Mouse (Mus musculus) frontal cortex, postnatal 14 days (tissue): ENCODE data around the gene Soga3.

ENCODE experiments used
- DNase-seq, 2 experiments: peaks; one replicate each; pipeline ENCODE4 v3.0.0; 2022; ENCODE audit warnings: low spot score in 2 of 2

The Soga3 gene

DNA sequence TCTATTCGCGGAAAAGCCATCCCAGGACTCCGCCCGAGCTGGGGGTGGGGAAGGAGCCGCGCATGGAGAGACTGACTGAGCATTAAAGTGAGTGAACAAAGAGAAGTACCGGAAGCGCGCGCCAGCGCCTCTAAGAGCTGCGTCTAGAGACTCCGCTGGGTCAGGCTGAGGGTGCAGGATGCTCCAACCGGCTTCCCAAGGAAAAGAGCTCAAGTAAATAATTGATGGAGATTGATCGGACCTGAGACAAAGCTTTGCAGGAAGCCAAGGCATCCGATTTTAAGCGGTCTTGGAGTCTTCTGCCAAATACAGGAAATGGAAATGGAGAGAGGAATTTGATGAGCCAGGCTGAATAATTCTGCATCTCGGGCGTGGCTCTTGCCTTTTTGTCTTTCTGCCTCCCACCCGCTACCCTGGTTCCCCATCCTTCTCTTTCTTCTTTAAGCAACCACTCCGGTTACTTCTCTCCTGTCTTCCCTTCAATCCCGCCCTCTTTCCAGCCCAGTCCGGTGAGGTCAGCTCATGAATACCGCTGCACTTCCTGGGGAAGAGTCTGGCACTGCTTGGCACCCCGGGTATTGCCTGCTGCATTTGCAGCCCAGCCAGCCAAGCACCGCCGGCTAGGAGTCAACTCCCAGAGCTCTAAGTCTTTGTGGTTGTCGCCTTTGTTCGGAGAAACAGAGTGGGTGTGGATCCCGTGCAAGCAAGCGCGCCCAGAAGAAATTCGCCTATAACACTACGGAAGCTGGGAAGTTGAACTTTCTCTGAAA lies at the start of gene Soga3:
Soga3 (plus strand) TSS at position 274 of the 770 bp plus-strand sequence.
- peak; percentile 40 to 62 for DNase-seq

DNA sequence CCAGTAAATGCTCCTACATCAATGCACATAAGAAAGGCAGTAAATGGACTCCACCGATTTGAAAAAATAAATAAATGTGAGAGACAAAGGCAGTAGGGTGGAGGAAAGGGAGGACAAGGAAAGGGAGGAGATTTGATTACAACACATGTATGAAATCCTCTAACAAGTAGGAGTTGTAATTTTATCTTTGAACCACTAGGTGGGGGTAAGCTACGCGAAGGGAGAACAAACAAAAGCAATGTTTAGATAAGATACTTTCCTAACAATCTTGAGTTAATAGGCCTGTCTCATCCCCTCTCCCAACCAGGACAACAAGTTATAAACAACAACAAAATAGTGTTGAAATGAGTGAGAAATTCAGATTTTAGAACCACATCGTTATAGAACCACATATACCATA lies 36.7 kb upstream of the Soga3 start:
- no peak for DNase-seq

DNA sequence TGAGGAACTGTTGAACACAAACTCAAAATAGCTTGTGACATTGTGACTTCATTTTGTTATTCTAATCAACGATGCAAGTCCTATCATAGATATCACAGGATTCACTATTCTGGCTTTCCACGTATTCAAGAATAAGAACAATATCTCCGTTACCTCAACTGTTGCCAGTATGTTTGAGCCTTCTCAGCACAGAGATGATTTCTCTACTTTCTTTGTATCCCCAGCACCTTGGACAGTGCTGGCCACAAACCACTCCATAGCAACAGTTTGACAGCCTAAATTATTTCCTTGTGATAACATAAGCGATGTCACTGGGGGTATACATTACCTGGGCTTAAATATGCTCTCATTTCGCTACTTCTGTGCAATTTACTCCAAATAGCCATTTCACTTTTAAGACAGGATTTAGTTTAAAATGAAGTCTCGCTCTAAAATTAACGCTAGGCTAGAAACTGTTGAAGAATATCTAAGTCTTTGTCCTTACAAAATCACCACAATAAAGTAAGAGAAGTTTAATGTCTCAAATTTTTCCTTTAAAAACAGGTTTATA lies 1.0 kb upstream of the Soga3 start:
- no peak for DNase-seq

DNA sequence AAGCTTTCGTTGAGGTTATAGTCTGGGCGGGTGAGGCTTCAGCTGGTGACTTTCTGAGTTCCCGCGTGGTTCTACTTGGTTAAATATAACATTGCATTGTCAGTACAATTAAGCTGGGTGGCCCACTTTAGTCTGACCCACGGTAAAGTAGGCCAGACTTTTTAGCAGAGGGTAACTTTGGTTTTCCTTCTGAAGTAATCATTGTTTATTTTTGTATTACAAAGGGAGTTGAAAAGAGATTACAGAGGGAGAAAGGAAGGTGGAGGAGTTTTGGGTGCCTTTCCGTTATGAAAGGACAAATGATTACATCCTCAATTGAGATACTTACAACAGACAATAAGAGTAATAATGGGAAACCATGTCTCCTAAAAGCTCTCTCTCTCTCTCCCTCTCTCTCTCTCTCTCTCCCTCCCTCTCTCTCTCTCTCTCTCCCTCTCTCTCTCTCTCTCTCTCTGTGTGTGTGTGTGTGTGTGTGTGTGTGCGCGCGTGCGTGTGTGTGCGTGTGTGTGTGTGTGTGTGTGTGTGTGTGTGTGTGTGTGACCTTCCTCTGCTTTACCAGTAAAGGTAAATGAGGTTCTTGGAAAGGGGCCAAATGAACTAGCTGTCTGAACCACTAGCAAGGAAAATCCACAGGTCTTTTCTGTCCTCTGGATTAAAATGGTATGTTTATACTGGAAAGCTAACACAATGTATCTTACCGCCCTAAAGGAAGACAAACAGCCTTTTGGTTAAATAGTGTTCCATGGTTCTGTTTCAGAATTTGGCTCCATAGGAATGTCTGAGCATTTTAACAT lies 1.2 kb downstream of the Soga3 start:
- DNase-seq: no peak

DNA sequence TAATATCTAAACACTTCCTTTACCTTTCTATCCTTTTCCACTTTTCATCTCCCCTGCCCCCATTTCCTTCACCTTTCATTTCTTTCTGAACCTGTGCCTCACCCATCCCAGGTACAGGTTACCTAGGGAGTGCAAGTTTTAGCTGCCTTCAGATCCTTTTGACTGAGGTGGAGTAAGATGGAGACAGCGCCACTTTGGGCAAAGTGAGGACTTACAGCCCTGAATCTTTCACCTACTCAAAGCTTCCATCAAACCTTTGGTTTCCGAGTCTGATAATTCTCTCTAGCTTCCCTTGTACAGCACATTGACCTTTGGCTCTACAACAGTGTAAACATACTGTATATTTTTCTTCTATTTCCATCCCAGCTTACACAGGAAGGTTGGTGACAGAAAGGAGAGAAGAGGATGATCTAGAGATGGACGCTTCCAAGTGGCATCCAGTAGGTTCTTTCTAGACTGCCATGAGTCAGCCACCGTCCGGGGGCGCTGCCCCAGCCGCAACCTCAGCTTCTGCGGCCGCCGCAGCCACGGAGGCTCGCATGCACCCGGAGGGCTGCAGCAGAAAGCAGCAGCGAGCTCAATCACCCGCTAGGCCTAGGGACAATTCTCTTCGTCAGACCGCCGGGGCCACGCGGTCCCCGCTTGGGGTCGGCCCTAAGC lies 2.7 kb downstream of the Soga3 start:
- peak in 1 of 2 experiments; percentile 12 for DNase-seq

DNA sequence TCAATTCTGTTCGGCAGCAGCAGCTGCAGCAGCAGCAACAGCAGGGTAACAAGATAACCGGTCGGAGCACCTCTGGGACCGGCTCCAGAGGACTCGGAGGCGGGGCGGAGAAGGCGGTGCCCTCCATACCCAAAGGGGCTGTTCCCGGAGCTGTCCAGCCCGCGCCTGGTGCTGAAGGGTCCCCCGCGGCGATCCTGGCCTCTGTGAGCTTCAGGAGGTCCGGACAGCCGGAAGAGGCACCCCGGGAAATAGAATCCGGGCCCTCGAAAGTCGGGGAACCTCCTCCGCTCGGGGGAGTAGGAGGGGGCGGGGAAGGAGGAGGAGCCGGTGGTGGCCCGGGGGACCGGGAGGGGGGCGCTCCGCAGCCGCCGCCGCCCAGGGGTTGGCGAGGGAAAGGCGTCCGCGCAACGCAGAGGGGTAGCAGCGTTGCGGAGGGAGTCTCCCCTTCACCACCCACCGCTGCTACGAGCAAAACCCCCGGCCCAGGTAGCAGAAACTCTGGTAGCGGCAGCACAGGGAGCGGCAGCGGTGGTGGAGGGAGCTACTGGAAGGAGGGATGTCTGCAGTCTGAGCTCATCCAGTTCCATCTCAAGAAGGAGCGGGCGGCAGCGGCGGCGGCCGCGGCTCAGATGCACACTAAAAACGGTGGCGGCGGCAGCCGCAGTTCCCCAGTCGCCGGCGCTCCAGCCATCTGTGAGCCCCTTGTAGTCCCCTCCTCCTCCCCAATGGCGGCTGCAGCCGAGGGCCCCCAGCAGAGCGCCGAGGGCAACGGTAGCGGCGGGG lies 3.4 kb downstream of the Soga3 start:
- peak; percentile 68 to 70 for DNase-seq

DNA sequence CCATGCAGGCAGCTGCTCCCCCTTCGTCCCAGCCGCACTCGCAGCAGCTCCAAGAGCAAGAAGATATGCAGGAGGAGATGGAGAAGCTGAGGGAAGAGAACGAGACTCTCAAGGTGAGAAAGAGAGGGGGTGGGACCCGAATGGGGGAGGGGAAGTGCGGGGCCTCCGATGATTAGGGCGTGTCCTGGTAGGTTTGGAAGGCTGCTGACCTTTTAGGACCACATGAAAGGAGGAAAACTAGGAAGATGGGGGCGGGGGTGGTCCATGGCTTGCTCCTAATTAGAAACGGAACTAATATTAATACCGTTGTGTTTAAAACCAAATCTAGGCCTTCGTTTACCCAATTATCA lies 4.0 kb downstream of the Soga3 start:
- no peak for DNase-seq

DNA sequence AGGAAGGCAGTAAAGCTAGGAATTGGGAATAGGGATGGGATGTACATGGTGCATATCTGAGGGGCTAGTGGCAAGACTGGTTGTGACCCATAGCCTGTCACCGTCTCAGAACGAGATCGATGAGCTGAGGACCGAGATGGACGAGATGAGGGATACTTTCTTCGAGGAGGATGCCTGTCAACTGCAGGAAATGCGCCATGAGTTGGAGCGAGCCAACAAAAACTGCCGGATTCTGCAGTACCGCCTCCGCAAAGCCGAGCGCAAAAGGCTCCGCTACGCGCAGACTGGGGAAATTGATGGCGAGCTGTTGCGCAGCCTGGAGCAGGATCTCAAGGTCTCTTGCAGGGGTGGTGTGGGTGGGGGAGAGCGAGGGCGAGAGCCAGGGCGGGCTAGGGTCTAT lies 4.4 kb downstream of the Soga3 start:
- DNase-seq: peak; percentile 56 to 64

DNA sequence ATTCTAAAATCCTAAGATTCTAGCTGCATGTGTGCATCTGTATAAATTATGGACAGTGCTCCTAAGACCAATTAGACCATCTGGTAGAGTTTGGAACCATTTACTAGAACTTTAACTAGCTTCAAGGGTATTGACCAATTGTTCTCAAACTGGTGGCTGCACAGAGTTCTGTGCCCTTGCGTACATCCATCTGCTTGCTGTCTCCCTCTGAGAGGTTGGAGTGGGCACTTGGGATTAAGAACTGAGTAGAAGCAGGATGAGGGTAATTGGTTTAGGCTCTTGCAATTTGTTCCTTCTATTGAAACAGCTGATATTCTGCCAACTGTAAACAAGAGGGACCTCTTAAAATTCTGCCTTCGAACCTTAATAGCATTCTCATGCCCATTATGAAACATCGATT lies 11.7 kb downstream of the Soga3 start:
- no peak for DNase-seq

DNA sequence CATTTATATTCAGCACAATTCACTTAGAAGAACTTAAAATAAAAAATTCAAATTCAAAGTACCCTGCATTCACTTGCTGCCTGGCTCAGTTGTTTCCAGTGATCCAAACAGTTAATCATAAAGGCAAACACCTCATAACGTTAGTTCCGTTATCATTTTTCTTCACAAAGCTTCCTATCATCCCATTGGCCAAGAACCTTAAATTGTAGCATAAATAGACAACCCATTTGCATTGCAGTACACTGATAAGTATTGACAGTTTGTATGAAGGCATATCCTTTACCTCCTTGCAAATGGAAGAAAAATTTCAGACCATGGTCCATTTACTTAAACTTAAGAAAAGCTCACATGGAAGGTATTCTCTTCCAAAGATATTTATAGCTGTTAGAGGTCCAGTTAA lies 18.0 kb downstream of the Soga3 start:
- DNase-seq: no peak

DNA sequence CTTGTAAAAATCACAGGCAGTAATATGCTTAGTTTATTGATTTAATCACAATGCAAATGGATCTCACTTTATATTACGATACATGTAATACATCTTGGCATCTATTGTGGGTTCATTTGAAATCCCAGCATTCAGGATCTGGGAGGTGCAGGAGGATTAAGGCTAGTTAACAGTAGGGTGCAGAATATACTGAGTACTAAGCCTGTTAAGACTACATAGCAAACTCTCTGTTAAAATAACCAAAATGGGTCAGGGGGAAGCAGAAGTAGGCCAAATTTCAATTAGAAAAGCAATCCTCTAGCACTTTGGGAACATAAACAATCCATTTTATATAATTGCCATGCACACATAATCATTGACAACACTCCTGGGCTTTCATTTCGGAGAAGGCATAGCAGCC lies 30.1 kb downstream of the Soga3 start:
- no peak for DNase-seq

DNA sequence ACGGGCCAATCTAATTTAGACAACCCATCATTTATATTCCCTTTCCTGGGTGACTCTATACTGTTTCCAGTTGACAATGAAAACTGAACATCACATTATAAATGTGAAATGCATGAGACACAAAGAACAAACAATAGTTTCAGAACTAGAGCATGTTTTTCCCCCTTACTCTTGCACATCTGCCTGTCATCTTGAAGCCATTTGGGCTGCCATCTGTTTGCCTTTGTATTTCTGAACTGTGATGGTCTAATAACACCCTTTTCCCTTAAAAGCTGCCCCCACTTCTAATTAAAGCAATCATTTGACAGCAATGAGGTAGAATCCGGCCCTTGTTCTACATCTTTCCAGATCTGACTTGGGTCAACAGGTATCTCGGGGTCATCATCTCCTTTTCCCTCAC lies 32.0 kb downstream of the Soga3 start:
- no peak for DNase-seq

DNA sequence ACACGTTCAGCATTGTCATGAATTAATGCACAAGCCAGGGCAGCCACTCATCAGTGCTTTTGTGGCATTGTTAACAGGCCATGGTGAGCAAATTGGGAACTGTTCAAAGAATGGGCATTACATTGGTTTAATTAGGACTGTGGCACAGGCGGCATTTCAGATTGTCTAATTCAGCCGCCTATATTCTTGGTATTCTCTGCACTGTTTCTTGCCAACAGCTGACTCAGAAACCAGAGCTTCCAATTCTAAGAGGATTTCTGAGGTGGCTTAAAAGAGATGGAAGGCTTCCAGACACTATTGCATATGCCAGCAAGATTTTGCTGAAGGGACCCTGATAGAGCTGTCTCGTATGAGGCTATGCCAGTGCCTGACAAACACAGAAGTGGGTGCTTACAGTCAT lies 33.2 kb downstream of the Soga3 start:
- DNase-seq: no peak

DNA sequence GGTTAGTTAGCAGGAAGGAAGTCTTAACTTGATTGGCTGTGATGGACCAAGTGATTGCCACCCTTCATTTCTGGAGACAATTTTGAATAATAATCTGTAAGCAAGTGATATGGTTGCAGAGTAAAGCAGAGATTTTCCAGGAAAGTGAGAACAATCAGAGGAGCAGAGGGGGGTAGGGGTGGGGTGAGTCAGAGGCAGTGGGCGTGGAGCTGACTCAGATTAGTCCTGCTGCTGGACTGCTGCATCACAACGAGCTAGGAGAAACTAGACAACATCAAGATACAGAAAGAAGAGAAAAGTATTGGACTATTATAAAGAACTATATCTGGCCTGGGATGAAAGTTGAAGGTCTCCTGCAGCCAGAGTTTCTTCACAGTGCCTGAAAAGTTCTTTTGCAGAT lies 34.4 kb downstream of the Soga3 start:
- no peak for DNase-seq

DNA sequence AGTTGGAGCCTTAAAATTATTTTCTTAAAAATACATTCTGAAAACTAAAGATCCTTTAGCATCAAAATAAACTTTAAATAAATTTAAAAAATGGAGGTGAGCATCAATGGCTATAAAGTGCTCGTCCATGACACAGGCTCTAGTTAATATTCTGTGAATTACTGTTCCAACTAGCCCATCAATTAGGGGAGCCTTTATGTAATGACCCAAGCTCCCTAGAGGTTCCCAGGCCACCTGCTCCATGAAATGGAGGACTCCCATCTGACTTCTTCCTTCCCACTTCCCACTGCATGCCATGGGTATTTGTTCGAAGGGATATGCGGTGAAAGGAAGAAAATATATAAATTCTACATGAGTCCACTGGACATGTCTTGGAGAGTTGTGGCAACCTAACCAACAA lies 36.6 kb downstream of the Soga3 start:
- no peak for DNase-seq

DNA sequence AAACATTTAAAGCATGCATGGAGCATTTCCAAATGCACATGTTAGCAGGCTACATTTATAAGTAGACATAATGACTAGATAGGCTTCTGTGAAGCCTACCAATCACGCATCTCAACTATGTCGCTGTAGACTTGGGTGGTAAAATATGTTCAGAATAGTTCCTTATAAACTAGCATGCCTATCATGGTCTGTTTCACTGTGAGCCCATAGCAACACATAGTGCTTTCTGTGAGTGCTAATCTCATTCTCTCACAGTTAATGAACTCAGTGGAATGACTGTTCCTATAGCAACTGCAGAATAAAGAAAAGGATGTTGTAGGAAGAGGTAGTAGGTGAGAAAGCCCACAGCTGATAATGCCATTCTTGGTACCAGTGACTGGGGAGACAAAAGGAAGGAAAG lies 37.4 kb downstream of the Soga3 start:
- no peak for DNase-seq

DNA sequence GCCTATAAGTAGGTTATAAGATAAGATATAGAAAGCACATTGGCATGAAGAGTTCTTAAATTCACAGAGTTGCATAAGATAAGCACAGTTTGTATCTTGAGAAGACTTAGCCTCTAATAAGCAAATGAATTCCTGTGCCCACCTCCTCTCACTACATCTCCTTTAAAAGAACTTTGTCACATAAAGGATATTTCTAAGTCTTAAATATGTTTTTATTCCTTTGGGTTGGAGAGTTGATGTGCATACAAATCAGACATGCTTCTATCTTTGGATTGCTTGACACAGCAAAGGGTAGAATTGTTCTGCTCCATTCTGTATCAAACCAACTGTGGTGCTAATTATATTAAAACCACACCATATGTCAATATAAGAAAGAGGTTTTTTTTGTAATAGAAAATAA lies 50.1 kb downstream of the Soga3 start:
- no peak for DNase-seq

DNA sequence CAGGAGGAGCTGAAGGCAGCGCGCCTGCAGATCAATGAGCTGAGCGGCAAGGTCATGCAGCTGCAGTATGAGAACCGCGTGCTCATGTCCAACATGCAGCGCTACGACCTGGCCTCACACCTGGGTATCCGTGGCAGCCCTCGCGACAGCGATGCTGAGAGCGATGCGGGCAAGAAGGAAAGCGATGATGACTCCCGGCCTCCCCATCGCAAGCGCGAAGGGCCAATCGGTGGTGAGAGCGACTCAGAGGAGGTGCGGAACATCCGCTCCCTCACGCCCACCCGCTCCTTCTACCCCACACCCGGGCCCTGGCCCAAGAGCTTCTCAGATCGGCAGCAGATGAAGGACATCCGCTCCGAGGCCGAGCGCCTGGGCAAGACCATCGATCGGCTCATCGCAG lies 53.2 kb downstream of the Soga3 start:
- no peak for DNase-seq

DNA sequence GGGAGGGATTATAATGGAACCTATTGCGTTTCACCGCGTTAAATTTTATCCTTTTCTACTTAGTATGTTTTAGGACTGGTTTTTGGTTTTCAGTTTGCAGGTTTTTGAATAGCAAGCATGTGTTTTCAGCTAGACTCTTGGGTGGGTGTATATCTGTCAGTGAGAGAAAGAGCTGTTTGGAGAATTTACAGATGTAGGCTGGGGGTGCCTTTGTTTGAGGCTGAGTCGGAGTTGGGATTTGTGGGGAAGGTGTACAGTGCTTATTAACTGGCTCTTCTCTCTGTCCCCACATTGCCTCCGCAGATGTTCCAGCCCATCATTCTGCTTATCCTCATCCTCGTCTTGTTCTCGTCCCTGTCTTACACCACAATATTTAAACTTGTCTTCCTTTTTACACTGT lies 55.0 kb downstream of the Soga3 start, which contains the start of gene Gm49353:
Gm49353 (plus strand) TSS at position 313 of the 400 bp plus-strand sequence.
- DNase-seq: no peak

DNA sequence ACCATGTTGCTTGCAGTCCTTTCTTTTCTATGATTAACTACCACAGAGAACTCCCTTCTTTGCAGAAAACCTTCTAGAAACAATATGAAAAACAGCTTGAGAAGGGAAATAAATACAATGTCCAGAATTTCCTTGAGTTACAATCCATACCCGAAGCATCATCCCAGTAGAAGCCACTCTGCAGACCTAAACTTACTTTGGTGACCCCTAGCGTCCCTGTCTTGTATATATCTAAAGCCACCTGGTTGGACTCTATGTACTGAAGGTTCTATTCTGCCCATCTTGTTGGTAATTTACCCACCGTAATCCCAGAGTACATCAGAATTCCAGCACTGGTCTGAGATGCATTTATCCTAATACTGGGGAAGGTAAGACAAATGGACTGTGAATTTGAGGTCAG lies 56.2 kb downstream of the Soga3 start:
- no peak for DNase-seq

DNA sequence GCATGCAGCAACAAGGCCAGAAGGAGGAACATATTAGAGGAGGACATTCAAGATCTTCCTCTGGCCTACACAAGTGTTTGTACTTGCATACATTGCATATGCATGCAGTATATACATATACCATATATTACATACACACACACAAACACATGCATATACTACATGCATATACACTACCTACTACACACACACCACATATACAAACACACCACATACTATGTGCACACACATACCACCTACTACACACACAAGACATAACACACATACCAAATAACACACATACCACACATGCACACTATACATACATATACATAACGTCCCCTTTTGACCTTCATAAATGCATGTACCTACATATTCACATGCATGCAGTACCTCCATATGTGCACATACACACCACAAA lies 57.0 kb downstream of the Soga3 start:
- DNase-seq: no peak

DNA sequence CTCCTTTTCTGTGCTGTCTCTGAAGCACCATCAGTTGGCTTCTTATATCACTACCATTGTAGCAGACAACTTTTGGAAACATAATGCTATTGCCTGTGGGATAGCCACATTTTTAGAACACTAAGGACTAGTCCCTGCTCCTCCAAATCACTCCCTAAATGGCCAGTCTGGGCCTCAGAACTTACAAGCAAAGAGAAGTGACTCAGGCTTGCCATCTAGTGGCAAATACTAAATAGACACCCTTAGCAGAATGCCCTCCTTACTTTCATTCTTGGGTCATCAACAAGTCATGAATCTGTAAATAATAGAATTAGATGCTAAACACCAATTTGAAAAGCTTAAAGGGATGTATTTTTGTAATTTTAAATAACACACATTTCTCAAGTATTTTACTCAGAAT lies 63.1 kb downstream of the Soga3 start:
- no peak for DNase-seq
